Mouse (Mus musculus) heart, embryonic 11.5 days (tissue): ENCODE results near the gene Slco2a1. TPM values are rescaled to one million over a fixed set of nuclear protein-coding genes. Genes with fewer than 3 reads are reported as not detected.

Source experiments
- ATAC-seq: fragments of 200-750 bp; cut with Nextera tagmentation; replicated peaks from 2 replicates; pipeline ENCODE4 v1.8.0; 2017; ENCODE audit warnings: moderate library complexity; ENCODE audit not compliant: insufficient number of reproducible peaks, low FRiP score, low TSS enrichment
- H3K27ac ChIP-seq: fragments of 300-500 bp; sonication (generic); 2 replicates; pipeline ENCODE4 v1.5.1; 2014; ENCODE audit warnings: mild to moderate bottlenecking, low read depth, low read length
- H3K27me3 ChIP-seq: fragments of 300-500 bp; sonication (generic); 2 replicates; pipeline ENCODE4 v1.6.1; 2014; ENCODE audit warnings: mild to moderate bottlenecking, low read length, mixed read lengths; ENCODE audit not compliant: control insufficient read depth, insufficient read depth
- H3K36me3 ChIP-seq: fragments of 300-500 bp; sonication (generic); 2 replicates; pipeline ENCODE4 v1.6.1; 2014; ENCODE audit warnings: mild to moderate bottlenecking, low read length, moderate library complexity, mixed read lengths; ENCODE audit not compliant: control insufficient read depth, insufficient read depth
- H3K4me1 ChIP-seq: fragments of 300-500 bp; sonication (generic); 2 replicates; pipeline ENCODE4 v1.6.1; 2014; ENCODE audit warnings: low read length; ENCODE audit not compliant: control insufficient read depth, insufficient read depth
- H3K4me2 ChIP-seq: fragments of 300-500 bp; sonication (generic); 2 replicates; pipeline ENCODE4 v1.6.1; 2014; ENCODE audit warnings: mild to moderate bottlenecking, moderate library complexity
- H3K4me3 ChIP-seq: fragments of 300-500 bp; sonication (generic); 2 replicates; pipeline ENCODE4 v1.5.1; 2014; ENCODE audit warnings: low read depth, low read length
- H3K9ac ChIP-seq: fragments of 300-500 bp; sonication (generic); 2 replicates; pipeline ENCODE4 v1.6.1; 2014; ENCODE audit warnings: mild to moderate bottlenecking, low read depth, low read length, moderate library complexity
- H3K9me3 ChIP-seq: fragments of 300-500 bp; sonication (generic); replicated peaks from 2 replicates; pipeline ENCODE4 v1.6.1; 2016; ENCODE audit warnings: low read length; ENCODE audit not compliant: control insufficient read depth
- WGBS: fragments of 180-500 bp; shearing (Covaris S2); extraction: QIAGEN DNeasy Blood & Tissue Kit; methylation state at CpG from one replicate; pipeline ENCODE4 v1.1.7; 2014; ENCODE audit not compliant: insufficient replicate concordance; 5-methylcytosine and 5-hydroxymethylcytosine counted together
- polyA plus RNA-seq: library from polyadenylated mRNA; unstranded; fragments of >200 nt; fragmentation: Nextera tagmentation; extraction: Ambion mirVana; gene quantifications from 2 replicates; pipeline ENCODE4 v1.2.1, GENCODE M21; 2014

The Slco2a1 gene
- polyA plus RNA-seq, 1 experiment from 2014 or later = 4.4 TPM

DNA sequence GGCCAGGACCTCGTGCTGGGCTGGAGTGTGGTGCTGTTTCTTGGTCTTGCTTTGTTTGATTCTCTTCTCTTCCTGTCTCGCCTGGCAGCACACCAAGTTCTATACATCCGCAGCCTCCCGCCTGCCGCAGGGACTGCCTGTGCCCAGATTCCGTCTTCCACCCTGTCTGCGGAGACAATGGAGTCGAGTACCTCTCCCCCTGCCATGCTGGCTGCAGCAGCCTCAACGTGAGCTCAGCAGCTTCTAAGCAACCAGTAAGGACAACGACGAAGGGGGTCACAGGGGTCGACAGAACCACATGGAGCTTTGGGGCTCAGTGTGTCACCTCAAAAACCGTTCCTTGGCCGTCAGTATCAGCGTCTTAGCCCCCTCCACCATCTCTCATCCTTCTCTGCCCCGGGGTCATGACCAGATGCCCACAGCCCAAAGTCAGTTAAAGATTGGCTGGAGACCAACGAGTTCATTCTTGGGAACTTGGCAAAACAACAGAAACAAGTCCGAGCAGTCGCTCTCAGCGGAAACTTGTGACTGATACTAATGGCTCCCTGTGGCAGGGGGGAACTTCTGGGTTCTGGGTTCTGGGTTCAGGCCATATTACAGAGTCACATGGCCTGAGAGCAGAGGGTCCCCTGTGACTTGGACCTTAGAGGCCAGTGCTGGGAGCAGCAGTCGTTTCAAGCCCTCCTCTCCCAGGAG lies 88.5 kb downstream of the Slco2a1 start:
- 77% methylated on average over 21 of the region's 21 CpGs for WGBS
- H3K4me3 ChIP-seq = no peak overlapping the region
- H3K4me2 ChIP-seq = no peak overlapping the region
- H3K27ac ChIP-seq = 0 out of 2 replicates have a peak overlapping the region, but pooled peaks have one; percentile 2
- no peak for ATAC-seq
- no peaks in the 10 kb centered on the region for H3K36me3 ChIP-seq
- H3K9ac ChIP-seq = no peak overlapping the region
- no peaks in the 10 kb centered on the region for H3K4me1 ChIP-seq
- H3K27me3 ChIP-seq = no peaks in the 10 kb centered on the region
- no peaks in the 10 kb centered on the region for H3K9me3 ChIP-seq

DNA sequence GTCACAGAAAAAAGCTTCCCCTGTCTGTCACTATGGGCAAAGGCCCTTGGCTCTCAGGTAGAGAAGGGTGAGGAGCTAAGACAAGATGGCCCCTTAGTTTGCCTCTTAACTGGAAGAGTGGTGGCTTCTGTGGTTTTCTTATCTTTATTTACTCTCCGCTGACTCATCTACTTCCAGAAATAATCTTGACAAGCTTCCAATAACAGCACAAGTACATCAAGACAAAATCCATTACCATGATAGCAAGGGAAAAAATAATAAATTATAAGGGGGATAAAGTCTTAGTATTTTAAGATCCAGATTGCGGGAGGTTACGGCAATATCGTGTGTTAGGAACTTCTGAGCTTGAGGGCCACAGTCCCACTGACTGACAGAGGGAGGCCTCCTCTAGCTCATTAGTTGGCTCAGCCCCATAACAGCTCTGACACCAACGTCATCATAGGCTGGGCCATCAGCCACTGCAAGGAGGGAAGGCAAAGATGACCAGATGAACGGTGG lies 89.7 kb downstream of the Slco2a1 start:
- Histone ChIP-seq H3K36me3 (no peaks in the 10 kb centered on the region), H3K9me3 (no peaks in the 10 kb centered on the region), H3K4me2 (no peak overlapping the region), H3K27ac (no peak overlapping the region), H3K4me1 (no peaks in the 10 kb centered on the region), H3K9ac (no peak overlapping the region), H3K27me3 (no peaks in the 10 kb centered on the region), H3K4me3 (no peak overlapping the region)
- ATAC-seq = no peak
- WGBS = 86% methylated on average over 6 of the region's 6 CpGs

DNA sequence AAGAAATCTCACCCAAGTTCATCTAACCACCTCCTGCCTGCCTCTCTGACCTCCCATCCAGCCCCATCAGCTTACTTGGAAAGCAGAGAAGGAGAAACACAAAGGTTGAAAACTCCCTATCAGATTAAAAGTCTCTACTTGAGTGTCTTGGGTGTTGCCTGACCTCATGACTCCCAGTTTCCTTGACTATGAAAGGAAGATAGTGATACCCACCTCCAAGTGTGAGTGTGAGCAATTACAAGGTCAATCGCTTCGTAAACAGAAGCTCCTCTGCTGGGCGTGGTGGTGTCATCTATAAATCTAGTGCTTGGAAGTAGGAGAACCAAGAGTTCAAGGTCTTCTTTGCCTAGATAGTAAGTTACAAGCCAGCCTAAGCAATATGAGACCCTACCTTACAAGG lies 91.7 kb downstream of the Slco2a1 start:
- Histone ChIP-seq H3K9ac (no peak overlapping the region), H3K27ac (no peak overlapping the region), H3K27me3 (no peaks in the 10 kb centered on the region), H3K4me1 (no peaks in the 10 kb centered on the region), H3K4me2 (no peak overlapping the region), H3K36me3 (no peaks in the 10 kb centered on the region), H3K4me3 (no peak overlapping the region), H3K9me3 (no peaks in the 10 kb centered on the region)
- ATAC-seq = no peak
- WGBS = 88% methylated on average over 3 of the region's 3 CpGs

GRCm38 (mm10) chr9:103082246-103082975 lies 93.9 kb downstream of the Slco2a1 start:
- Histone ChIP-seq H3K27ac (no peak overlapping the region), H3K27me3 (no peaks in the 10 kb centered on the region), H3K9me3 (no peaks in the 10 kb centered on the region), H3K4me3 (no peak overlapping the region), H3K4me2 (no peak overlapping the region), H3K36me3 (no peaks in the 10 kb centered on the region), H3K4me1 (no peaks in the 10 kb centered on the region), H3K9ac (no peak overlapping the region)
- ATAC-seq = no peak
- 62% methylated on average over 8 of the region's 8 CpGs for WGBS

- WGBS = 63% methylated on average over 3 of the region's 3 CpGs
- Histone ChIP-seq H3K4me2 (no peak overlapping the region), H3K9me3 (no peaks in the 10 kb centered on the region), H3K4me1 (no peaks in the 10 kb centered on the region), H3K4me3 (no peak overlapping the region), H3K27me3 (no peaks in the 10 kb centered on the region), H3K9ac (no peak overlapping the region), H3K36me3 (no peaks in the 10 kb centered on the region), H3K27ac (no peak overlapping the region)
- ATAC-seq = no peak
These were observed 94.9 kb downstream of the Slco2a1 start for GRCm38 (mm10) chr9:103083405-103083804.

DNA sequence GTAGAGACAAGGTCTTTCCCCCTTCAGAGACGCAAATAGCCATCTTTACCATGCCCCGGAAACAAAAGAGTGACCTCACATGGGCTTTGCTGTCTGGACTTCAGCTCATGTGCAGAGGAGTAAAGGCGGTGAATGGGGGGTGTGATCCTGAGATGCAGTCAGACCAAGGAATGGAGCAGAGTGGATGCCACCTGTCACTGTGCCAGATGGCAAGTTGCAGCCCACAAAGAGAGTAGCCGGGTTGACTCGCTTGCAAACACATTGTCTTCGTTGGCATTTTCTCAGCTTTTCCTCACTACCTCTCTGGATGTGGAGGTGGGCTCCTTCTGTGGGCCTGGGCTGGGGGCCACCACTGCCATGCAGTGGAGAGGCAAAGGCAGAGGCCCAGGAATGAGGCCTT lies 98.2 kb downstream of the Slco2a1 start:
- 94% methylated on average over 6 of the region's 6 CpGs for WGBS
- no peak overlapping the region for H3K27ac ChIP-seq
- no peak overlapping the region for H3K9ac ChIP-seq
- no peaks in the 10 kb centered on the region for H3K9me3 ChIP-seq
- H3K4me1 ChIP-seq = no peaks in the 10 kb centered on the region
- H3K36me3 ChIP-seq = no peaks in the 10 kb centered on the region
- H3K4me3 ChIP-seq = no peak overlapping the region
- no peaks in the 10 kb centered on the region for H3K27me3 ChIP-seq
- ATAC-seq = no peak
- no peak overlapping the region for H3K4me2 ChIP-seq

DNA sequence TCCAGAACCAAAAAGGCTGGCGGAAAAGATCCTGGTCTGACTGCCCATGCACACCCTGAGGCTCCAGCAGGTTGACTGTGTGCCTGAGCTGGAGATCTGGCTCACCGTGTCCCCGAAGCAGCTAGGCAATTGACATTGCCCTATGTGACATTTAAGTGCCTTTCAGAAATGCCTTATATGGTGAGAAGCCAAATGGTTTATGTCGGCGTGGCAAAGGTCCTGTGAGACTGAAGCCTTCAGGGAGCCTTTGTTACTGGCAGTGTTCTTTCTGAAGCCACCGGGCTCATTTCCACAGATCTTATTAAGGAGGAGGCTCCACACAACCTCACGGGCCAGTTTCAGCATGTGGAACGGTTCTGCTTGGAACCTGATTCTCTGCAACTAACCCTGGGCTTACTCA lies 98.8 kb downstream of the Slco2a1 start:
- no peaks in the 10 kb centered on the region for H3K9me3 ChIP-seq
- no peaks in the 10 kb centered on the region for H3K36me3 ChIP-seq
- H3K27me3 ChIP-seq = no peaks in the 10 kb centered on the region
- WGBS = 58% methylated on average over 8 of the region's 8 CpGs
- H3K4me3 ChIP-seq = no peak overlapping the region
- H3K9ac ChIP-seq = no peak overlapping the region
- ATAC-seq = no peak
- H3K27ac ChIP-seq = no peak overlapping the region
- no peaks in the 10 kb centered on the region for H3K4me1 ChIP-seq
- no peak overlapping the region for H3K4me2 ChIP-seq

DNA sequence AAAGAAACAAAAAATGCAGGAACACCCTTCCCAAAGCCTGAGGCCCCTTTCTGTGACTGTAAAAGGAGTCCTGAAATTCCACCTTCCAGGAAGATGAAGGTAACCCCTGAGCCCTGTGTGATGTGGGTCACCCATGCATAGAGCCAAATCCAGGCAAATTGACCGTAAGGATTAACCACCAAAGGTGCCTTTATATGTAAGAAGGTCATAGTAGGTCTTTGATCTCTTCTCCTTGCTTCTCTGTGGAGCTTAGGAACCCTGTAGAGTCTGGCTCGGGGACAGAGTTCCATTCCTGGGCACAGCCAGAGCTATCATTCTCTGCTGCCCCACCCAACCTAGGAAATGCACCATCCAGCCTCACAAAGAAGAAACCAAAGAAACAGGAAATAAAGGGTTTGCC lies 100.1 kb downstream of the Slco2a1 start:
- H3K4me1 ChIP-seq = no peaks in the 10 kb centered on the region
- no peak overlapping the region for H3K4me3 ChIP-seq
- ATAC-seq = no peak
- H3K36me3 ChIP-seq = no peaks in the 10 kb centered on the region
- no peaks in the 10 kb centered on the region for H3K27me3 ChIP-seq
- H3K9ac ChIP-seq = no peak overlapping the region
- H3K4me2 ChIP-seq = no peak overlapping the region
- WGBS = 80% methylated on average over 2 of the region's 2 CpGs
- H3K27ac ChIP-seq = no peak overlapping the region
- no peaks in the 10 kb centered on the region for H3K9me3 ChIP-seq
